Mouse (Mus musculus) cortical plate, adult 2 months (tissue): ENCODE data around the gene Adam22.

Source experiments
- CTCF ChIP-seq: fragments of 200-500 bp; IDR thresholded peaks from 2 replicates; pipeline ENCODE4 v1.5.1; 2011; ENCODE audit warnings: mild to moderate bottlenecking, control low read depth, low read length; ENCODE audit not compliant: insufficient read depth; ENCODE audit errors: extremely low read depth
- POLR2A ChIP-seq: fragments of 200-500 bp; IDR thresholded peaks from 2 replicates; pipeline ENCODE4 v1.6.1; 2011; ENCODE audit warnings: mild to moderate bottlenecking, low read length, control low read depth; ENCODE audit not compliant: insufficient read depth; ENCODE audit errors: extremely low read depth

GRCm38 (mm10) chr5:8297719-8298419 lies 70.1 kb downstream of the Adam22 start:
- no peak for TF ChIP-seq POLR2A
- TF ChIP-seq CTCF = no peak
